Mouse (Mus musculus) kidney, postnatal 25 days (tissue): ENCODE data around the gene Bcl2l14.

ENCODE experiments used
- DNase-seq, 2 experiments: peaks; one replicate each; pipeline ENCODE4 v3.0.0; 2021; ENCODE audit warnings: mixed read lengths in 2 of 2

The Bcl2l14 gene

GRCm38 (mm10) chr6:134443925-134444324 lies 47.8 kb downstream of the Bcl2l14 start:
- DNase-seq: no peak

GRCm38 (mm10) chr6:134448451-134448850 lies 52.3 kb downstream of the Bcl2l14 start:
- DNase-seq: no peak

- DNase-seq: no peak
These were observed 53.8 kb downstream of the Bcl2l14 start for GRCm38 (mm10) chr6:134449958-134450357.

- no peak for DNase-seq
These were observed 54.6 kb downstream of the Bcl2l14 start for GRCm38 (mm10) chr6:134450661-134451119.

- DNase-seq: peak in 1 of 2 experiments; percentile 58
These were observed 58.0 kb downstream of the Bcl2l14 start for GRCm38 (mm10) chr6:134454093-134454492.

GRCm38 (mm10) chr6:134458376-134458775 lies 62.3 kb downstream of the Bcl2l14 start:
- no peak for DNase-seq

GRCm38 (mm10) chr6:134461175-134461574 lies 65.1 kb downstream of the Bcl2l14 start:
- no peak for DNase-seq

GRCm38 (mm10) chr6:134466671-134467229 lies 70.6 kb downstream of the Bcl2l14 start:
- DNase-seq: no peak

- DNase-seq: no peak
These were observed 73.2 kb downstream of the Bcl2l14 start for GRCm38 (mm10) chr6:134469297-134469696.

- DNase-seq: peak; percentile 69 to 71
These were observed 74.7 kb downstream of the Bcl2l14 start for GRCm38 (mm10) chr6:134470857-134471256.

GRCm38 (mm10) chr6:134473143-134473561 lies 77.0 kb downstream of the Bcl2l14 start:
- DNase-seq: peak in 1 of 2 experiments; percentile 55

GRCm38 (mm10) chr6:134479481-134479880 lies 83.4 kb downstream of the Bcl2l14 start:
- DNase-seq: peak in 1 of 2 experiments; percentile 27

- no peak for DNase-seq
These were observed 90.2 kb downstream of the Bcl2l14 start for GRCm38 (mm10) chr6:134486318-134486717.
